Mouse (Mus musculus) kidney, adult 11 months (tissue): ENCODE measurements around the gene Enho.
A peak's percentile ranks its signal among the peaks of the same experiment; 100 is the strongest.
"Not testable (repeated sequence)": the region's sequence is repeated elsewhere in the genome, so short reads cannot be mapped to it uniquely, and the experiment has no call there.

Source experiments
- DNase-seq: peaks from one replicate; pipeline ENCODE4 v3.0.0; 2022

Enho gene

DNA sequence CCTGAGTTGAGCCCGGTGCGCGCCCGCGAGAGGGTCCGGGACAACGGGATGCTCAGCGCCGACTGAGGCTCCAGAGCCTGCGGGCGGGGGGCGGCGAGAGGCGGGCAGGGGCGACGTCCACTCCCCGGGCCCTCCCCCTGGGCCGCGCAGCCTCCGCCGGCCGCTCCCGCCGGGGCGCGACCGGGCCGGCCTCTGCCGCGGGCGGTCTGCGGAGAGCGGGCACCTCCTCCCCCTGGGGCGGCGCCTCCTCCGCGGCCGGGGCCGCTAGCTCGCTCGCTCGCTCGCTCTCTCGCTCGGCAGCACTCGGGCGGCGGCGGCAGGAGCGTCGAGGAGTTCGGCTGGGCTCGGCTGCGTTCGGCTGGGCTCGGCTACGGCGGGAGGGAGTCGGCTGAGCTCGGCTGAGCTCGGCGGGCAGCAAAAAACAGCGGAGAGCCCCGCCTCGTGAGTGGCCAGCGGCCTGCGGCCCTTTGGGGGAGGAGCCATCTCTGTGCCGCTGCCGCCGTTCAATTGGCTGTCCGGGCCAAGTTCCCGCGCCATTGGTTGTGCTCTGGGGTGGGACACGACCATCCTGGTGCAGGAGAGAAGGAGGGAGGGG, at the start of gene Enho:
Gene Enho (minus strand): TSS at position 412 of the 595 bp plus-strand sequence.
- DNase-seq: peak; percentile 93

DNA sequence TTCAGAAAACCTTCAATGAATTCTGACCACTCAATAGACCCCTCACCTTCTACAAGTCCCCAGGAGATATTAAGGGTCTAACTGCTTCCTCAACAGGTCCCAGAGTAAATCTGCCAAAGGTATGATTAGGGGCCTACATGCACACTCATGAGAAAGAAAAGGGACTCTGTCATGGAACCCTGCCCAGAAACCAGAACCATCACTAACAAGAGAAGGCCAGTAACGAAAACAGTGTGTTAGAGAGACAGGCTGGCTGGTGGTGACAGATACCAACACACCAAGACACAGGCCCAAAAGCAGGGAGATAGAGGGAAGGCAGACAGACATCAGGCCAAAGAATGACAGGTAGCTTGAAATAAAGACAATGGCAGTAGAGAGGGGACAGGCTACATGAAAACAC, 48.4 kb upstream of the Enho start:
- not testable (repeated sequence) for DNase-seq

- DNase-seq: not testable (repeated sequence)
Observed at GRCm38 (mm10) chr4:41685882-41686492, 45.9 kb upstream of the Enho start.

- not testable (repeated sequence) for DNase-seq
Observed at GRCm38 (mm10) chr4:41684931-41685453, 44.9 kb upstream of the Enho start.

DNA sequence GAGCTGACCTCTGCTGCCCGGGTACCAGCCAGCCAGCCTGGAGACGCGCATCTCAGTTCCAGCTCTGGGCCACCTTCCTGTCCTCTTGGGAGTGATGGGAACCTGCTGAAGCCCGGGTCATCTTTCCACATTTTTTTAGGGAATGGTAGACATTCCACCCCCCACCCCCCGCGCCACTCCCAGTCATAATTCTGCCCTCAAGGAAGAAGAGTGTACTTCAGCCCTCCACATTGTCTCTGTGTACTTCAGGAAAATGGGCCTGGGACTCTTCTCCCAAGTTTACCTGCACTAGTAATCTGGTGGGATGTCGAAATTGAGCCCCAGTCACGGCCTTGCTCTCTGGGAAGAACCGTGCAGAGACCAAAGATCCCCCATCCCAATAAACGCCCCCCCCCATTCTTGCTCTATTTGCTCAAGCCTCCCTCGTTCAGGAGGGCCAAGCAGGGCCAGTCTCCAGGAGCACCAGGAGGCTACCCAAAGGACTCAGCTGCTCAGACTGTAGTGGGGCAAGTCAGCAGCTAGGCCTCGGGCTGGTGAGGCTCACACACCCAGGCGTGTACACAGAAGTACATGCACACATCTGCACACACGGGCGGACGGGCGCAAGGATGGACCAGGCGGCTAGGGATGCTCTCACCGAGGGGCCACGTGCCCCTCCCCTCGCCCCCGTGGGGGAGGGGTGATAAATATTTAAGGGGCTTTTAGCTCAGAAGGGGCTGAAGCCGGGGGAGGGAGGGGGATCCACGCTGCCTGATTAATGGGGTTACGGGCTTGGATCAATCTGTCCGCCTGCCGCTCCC, 44.2 kb upstream of the Enho start:
- not testable (repeated sequence) for DNase-seq

- not testable (repeated sequence) for DNase-seq
Observed at GRCm38 (mm10) chr4:41683303-41683702, 43.2 kb upstream of the Enho start.

GRCm38 (mm10) chr4:41682789-41683188, 42.7 kb upstream of the Enho start:
- no peak for DNase-seq

GRCm38 (mm10) chr4:41681947-41682346, 41.8 kb upstream of the Enho start:
- DNase-seq: no peak

DNA sequence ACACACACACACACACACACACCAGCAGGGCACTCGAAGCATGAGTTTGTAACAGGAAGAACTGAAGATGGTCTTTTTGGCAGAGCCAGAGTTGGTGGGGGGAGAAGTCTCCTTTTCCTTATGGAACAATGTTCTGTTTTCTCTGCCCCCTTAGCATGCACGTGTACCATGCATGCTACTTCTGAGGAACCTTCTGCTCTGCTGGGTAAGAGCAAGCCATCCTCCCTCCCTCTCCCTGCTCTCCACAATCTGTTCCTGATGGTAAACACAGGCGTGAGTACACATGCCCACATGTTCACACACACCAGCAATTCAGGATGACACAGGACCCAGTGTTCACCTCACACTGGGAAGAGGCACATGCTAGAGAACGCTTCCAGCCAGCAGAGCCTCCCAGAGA, 41.1 kb upstream of the Enho start:
- no peak for DNase-seq

GRCm38 (mm10) chr4:41679291-41679690, 39.2 kb upstream of the Enho start:
- no peak for DNase-seq

GRCm38 (mm10) chr4:41678863-41679262, 38.7 kb upstream of the Enho start:
- DNase-seq: no peak

GRCm38 (mm10) chr4:41677006-41677629, 37.0 kb upstream of the Enho start:
- DNase-seq: peak; percentile 68

- no peak for DNase-seq
Observed at GRCm38 (mm10) chr4:41676248-41677005, 36.3 kb upstream of the Enho start.

DNA sequence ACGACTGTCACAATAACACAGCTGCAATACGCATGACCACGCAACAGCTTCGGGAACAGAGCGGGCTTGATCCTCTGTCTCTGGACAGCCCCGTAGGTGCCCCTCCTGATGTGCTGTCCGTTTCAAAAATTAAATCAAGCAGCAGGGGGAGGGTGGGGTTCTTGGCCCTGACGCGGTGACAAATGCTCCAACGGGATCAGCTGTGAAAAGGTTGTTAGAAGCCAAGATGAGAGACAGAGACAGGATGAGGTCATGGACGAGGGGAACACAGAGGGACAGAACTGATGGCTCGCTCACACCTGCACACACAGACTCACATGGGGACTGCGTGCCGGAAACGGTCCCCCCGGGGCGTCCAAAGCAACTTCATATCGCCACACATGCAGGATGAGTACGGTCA, 33.1 kb upstream of the Enho start:
- DNase-seq: no peak

DNA sequence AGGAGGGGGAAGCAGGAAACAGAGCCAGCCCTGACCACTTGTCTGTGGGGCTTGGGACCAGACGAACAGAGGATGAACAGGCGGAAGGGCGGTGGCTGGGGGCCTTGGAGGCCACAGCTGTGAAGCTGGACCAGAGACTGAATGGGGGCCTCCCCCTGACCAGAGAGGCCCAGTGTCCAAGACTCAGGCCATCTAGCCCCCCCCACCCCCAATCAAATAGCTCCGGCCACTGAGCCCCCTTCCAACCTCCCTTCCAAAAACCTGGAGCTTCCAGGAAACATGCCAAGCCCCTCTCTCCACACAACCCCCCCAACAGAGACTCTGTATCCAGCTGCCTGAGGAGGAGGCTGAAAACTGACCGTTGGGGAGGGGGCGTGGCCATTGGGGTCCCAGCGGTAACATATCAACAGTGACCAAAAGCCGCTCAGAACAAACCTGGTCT, 32.4 kb upstream of the Enho start:
- DNase-seq: no peak

DNA sequence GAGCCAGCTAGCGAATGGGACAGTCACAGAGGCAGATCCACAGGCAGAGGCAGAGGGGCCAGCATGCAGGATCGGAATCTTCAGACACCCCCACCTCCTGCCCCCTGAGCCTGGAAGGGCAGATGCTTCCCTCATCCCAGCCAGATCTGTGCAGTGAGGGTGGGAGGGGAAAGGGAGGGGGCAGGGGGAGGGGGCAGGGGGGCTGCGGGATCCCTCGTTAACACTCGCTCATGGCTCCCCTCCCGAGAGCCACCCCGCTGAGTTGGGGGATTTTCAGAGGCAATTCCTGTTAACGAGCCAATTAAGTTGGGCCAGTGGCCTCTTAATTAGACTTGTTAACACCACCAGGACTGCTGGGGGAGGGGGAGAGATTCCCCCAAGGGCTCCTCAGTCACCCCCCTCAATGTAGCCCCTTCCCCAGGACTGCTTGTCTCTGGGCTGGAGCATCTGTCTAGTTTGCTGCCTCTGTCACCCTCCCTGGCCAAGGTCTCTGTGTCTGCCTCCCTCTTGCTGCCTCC, 31.9 kb upstream of the Enho start:
- no peak for DNase-seq

- DNase-seq: no peak
Observed at GRCm38 (mm10) chr4:41671500-41671899, 31.4 kb upstream of the Enho start.

DNA sequence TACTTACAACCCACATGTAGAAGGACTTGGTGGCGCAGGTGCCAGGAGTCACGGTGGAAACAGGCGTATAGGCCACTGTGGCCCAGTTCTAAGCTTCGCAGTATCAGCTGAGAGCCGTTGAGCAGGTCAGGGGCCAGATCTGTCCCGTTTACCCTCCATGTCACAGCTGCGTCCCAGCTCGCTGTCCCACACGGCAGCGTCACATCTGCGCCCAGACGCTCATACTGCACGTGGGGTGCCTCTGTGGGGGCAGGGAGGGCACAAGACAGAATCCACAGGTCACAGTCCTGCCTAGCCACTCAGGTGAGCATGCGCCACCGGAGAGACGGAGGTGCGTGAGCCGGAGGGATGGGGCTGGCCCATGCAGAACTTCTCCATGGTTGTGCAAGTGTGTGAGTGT, 30.7 kb upstream of the Enho start:
- no peak for DNase-seq

GRCm38 (mm10) chr4:41666646-41667045, 26.5 kb upstream of the Enho start:
- DNase-seq: no peak

DNA sequence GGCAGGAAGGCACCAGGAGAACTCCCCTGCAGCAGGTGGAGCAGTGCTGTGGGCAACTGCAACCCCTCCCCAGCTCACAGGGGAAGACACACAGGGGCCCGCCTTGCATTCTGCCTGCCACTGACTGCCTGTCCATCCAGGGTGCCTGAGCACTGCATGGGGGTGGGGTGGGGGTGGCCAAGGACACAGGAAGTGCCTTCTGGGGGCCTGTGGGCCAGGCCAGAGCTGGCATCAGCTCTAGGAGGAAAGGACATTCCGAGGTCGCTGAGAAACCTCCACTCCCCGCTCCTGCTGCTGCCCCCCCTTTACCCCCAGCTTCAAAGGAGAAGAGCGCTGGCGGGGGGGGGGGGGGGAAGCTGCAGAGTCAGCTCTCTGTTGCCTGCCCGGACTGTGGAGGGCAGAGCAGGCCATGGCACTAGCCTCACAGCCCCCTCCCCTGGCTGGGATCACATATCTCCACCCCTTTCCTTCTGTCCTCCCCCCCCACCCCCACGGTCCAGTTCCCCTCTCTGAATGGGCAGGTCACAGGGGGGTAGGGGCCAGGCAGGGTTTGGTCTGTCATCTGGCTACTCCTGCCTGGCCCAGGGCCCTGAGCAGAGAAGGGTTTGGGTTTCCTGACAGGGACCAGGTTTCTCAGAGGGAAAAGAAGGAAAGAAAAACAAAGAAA, 25.0 kb upstream of the Enho start:
- DNase-seq: peak; percentile 18

- DNase-seq: no peak
Observed at GRCm38 (mm10) chr4:41664533-41664932, 24.4 kb upstream of the Enho start.

GRCm38 (mm10) chr4:41663614-41664013, 23.5 kb upstream of the Enho start:
- DNase-seq: no peak
